Mouse (Mus musculus) testis, adult 2 months (tissue): Measurements from ENCODE around the gene Ovca2.

Source experiments
- CTCF ChIP-seq: fragments of 200-500 bp; IDR thresholded peaks from 2 replicates; pipeline ENCODE4 v1.5.1; 2012; ENCODE audit warnings: low read depth, mild to moderate bottlenecking, inconsistent platforms, low read length, moderate library complexity; ENCODE audit not compliant: control insufficient read depth, insufficient read depth, insufficient replicate concordance
- POLR2A ChIP-seq: fragments of 200-500 bp; IDR thresholded peaks from 2 replicates; pipeline ENCODE4 v1.6.1; 2012; ENCODE audit warnings: low read depth, mild to moderate bottlenecking, inconsistent platforms, low read length, moderate library complexity; ENCODE audit not compliant: control insufficient read depth

- TF ChIP-seq CTCF (no peak), POLR2A (no peak)
Measured at GRCm38 (mm10) chr11:75164750-75165149, 13.9 kb downstream of the Ovca2 start.
